Mouse (Mus musculus): ENCODE measurements around the gene Hmgcl. TPM values are rescaled to one million over a fixed set of nuclear protein-coding genes. Genes with fewer than 3 reads are reported as not detected.

The Hmgcl gene
- polyA plus RNA-seq, 1 experiment, result 27.9 TPM

GRCm38 (mm10) chr4:135986943-135987710 lies 40.9 kb downstream of the Hmgcl start, which contains the start of gene Pithd1:
TSS of gene Pithd1 (minus strand) at chr4:135987264.
- Histone ChIP-seq H3K27ac (ENCODE audit: insufficient read depth, low read length) (peak within 1 kb of the TSS; percentile 86), H3K4me1 (ENCODE audit: control insufficient read depth, insufficient read depth, insufficient read length) (no peaks in the 10 kb centered on the region; the same call in 1 of the 2 replicates), H3K27me3 (ENCODE audit: control insufficient read depth, insufficient read depth, low read length) (no peaks in the 10 kb centered on the region), H3K36me3 (ENCODE audit: control insufficient read depth, insufficient read depth, low read length) (peaks cover 13% of the 10 kb centered on the region), H3K4me3 (ENCODE audit: extremely low read depth, insufficient read depth, insufficient read length) (peak within 1 kb of the TSS; percentile 81)
- WGBS, result under 1% methylated on average over 78 of the region's 81 CpGs
- peak; percentile 88 to 91 for DNase-seq (ENCODE audit: low read depth in 1 of 2, low spot score in 2 of 2)
- no peak; the same call in none of the 2 replicates for TF ChIP-seq POLR2A (IDR thresholded peaks at IDR 0.05; ENCODE audit: low read depth, low read length)
- TF ChIP-seq CTCF (IDR thresholded peaks at IDR 0.05; ENCODE audit: extremely low read depth, insufficient read depth, insufficient read length, insufficient replicate concordance), result no peak

GRCm38 (mm10) chr4:135987714-135988113 lies 41.5 kb downstream of the Hmgcl start:
- Histone ChIP-seq H3K36me3 (ENCODE audit: control insufficient read depth, insufficient read depth, low read length) (peaks cover 13% of the 10 kb centered on the region), H3K27me3 (ENCODE audit: control insufficient read depth, insufficient read depth, low read length) (no peaks in the 10 kb centered on the region), H3K4me1 (ENCODE audit: control insufficient read depth, insufficient read depth, insufficient read length) (no peaks in the 10 kb centered on the region; the same call in 1 of the 2 replicates), H3K27ac (ENCODE audit: insufficient read depth, low read length) (no peak overlapping the region), H3K4me3 (ENCODE audit: extremely low read depth, insufficient read depth, insufficient read length) (peak overlapping the region; percentile 81)
- TF ChIP-seq CTCF (IDR thresholded peaks at IDR 0.05; ENCODE audit: extremely low read depth, insufficient read depth, insufficient read length, insufficient replicate concordance), result no peak
- TF ChIP-seq POLR2A (IDR thresholded peaks at IDR 0.05; ENCODE audit: low read depth, low read length), result no peak
- no peak for DNase-seq (ENCODE audit: low read depth in 1 of 2, low spot score in 2 of 2)
- 83% methylated on average over 9 of the region's 9 CpGs for WGBS

- TF ChIP-seq CTCF (IDR thresholded peaks at IDR 0.05; ENCODE audit: extremely low read depth, insufficient read depth, insufficient read length, insufficient replicate concordance) (no peak), POLR2A (IDR thresholded peaks at IDR 0.05; ENCODE audit: low read depth, low read length) (no peak)
- WGBS, result 94% methylated on average over 6 of the region's 6 CpGs
- no peak for DNase-seq (ENCODE audit: low read depth in 1 of 2, low spot score in 2 of 2)
- Histone ChIP-seq H3K36me3 (ENCODE audit: control insufficient read depth, insufficient read depth, low read length) (no peaks in the 10 kb centered on the region), H3K27me3 (ENCODE audit: control insufficient read depth, insufficient read depth, low read length) (no peaks in the 10 kb centered on the region), H3K27ac (ENCODE audit: insufficient read depth, low read length) (no peak overlapping the region), H3K4me3 (ENCODE audit: extremely low read depth, insufficient read depth, insufficient read length) (no peak overlapping the region), H3K4me1 (ENCODE audit: control insufficient read depth, insufficient read depth, insufficient read length) (no peaks in the 10 kb centered on the region)
Measured at GRCm38 (mm10) chr4:135993941-135994340, 47.7 kb downstream of the Hmgcl start.

GRCm38 (mm10) chr4:135995118-135995517 lies 48.9 kb downstream of the Hmgcl start:
- no peak overlapping the region for H3K27ac ChIP-seq (ENCODE audit: insufficient read depth, low read length)
- TF ChIP-seq CTCF (IDR thresholded peaks at IDR 0.05; ENCODE audit: extremely low read depth, insufficient read depth, insufficient read length, insufficient replicate concordance), result no peak
- TF ChIP-seq POLR2A (IDR thresholded peaks at IDR 0.05; ENCODE audit: low read depth, low read length), result no peak
- DNase-seq (ENCODE audit: low read depth in 1 of 2, low spot score in 2 of 2), result no peak
- 91% methylated on average over 4 of the region's 4 CpGs for WGBS
- no peaks in the 10 kb centered on the region for H3K36me3 ChIP-seq (ENCODE audit: control insufficient read depth, insufficient read depth, low read length)
- no peaks in the 10 kb centered on the region for H3K4me1 ChIP-seq (ENCODE audit: control insufficient read depth, insufficient read depth, insufficient read length)
- no peaks in the 10 kb centered on the region for H3K27me3 ChIP-seq (ENCODE audit: control insufficient read depth, insufficient read depth, low read length)
- no peak overlapping the region for H3K4me3 ChIP-seq (ENCODE audit: extremely low read depth, insufficient read depth, insufficient read length)

GRCm38 (mm10) chr4:136004107-136004675 lies 57.9 kb downstream of the Hmgcl start:
- TF ChIP-seq POLR2A (IDR thresholded peaks at IDR 0.05; ENCODE audit: low read depth, low read length) (no peak), CTCF (IDR thresholded peaks at IDR 0.05; ENCODE audit: extremely low read depth, insufficient read depth, insufficient read length, insufficient replicate concordance) (no peak)
- Histone ChIP-seq H3K4me3 (ENCODE audit: extremely low read depth, insufficient read depth, insufficient read length) (no peak overlapping the region), H3K4me1 (ENCODE audit: control insufficient read depth, insufficient read depth, insufficient read length) (no peaks in the 10 kb centered on the region), H3K36me3 (ENCODE audit: control insufficient read depth, insufficient read depth, low read length) (peaks cover 47% of the 10 kb centered on the region), H3K27me3 (ENCODE audit: control insufficient read depth, insufficient read depth, low read length) (no peaks in the 10 kb centered on the region), H3K27ac (ENCODE audit: insufficient read depth, low read length) (no peak overlapping the region)
- 81% methylated on average over 5 of the region's 5 CpGs for WGBS
- no peak for DNase-seq (ENCODE audit: low read depth in 1 of 2, low spot score in 2 of 2)

GRCm38 (mm10) chr4:136004921-136005320 lies 58.7 kb downstream of the Hmgcl start:
- Histone ChIP-seq H3K27me3 (ENCODE audit: control insufficient read depth, insufficient read depth, low read length) (no peaks in the 10 kb centered on the region), H3K4me3 (ENCODE audit: extremely low read depth, insufficient read depth, insufficient read length) (no peak overlapping the region), H3K4me1 (ENCODE audit: control insufficient read depth, insufficient read depth, insufficient read length) (no peaks in the 10 kb centered on the region), H3K36me3 (ENCODE audit: control insufficient read depth, insufficient read depth, low read length) (peaks cover 52% of the 10 kb centered on the region), H3K27ac (ENCODE audit: insufficient read depth, low read length) (no peak overlapping the region)
- DNase-seq (ENCODE audit: low read depth in 1 of 2, low spot score in 2 of 2), result no peak
- TF ChIP-seq CTCF (IDR thresholded peaks at IDR 0.05; ENCODE audit: extremely low read depth, insufficient read depth, insufficient read length, insufficient replicate concordance) (no peak), POLR2A (IDR thresholded peaks at IDR 0.05; ENCODE audit: low read depth, low read length) (no peak)
- 97% methylated on average over 2 of the region's 2 CpGs for WGBS

- 58% methylated on average over 3 of the region's 3 CpGs for WGBS
- no peak overlapping the region for H3K27ac ChIP-seq (ENCODE audit: insufficient read depth, low read length)
Measured at GRCm38 (mm10) chr4:136006821-136007220, 60.6 kb downstream of the Hmgcl start.

More at GRCm38 (mm10) chr4:136006821-136007220, 60.6 kb downstream of the Hmgcl start:
- H3K4me1 ChIP-seq (ENCODE audit: control insufficient read depth, insufficient read depth, insufficient read length), result no peaks in the 10 kb centered on the region
- TF ChIP-seq CTCF (IDR thresholded peaks at IDR 0.05; ENCODE audit: extremely low read depth, insufficient read depth, insufficient read length, insufficient replicate concordance) (no peak), POLR2A (IDR thresholded peaks at IDR 0.05; ENCODE audit: low read depth, low read length) (no peak)
- peaks cover 68% of the 10 kb centered on the region for H3K36me3 ChIP-seq (ENCODE audit: control insufficient read depth, insufficient read depth, low read length)
- no peak for DNase-seq (ENCODE audit: low read depth in 1 of 2, low spot score in 2 of 2)
- H3K4me3 ChIP-seq (ENCODE audit: extremely low read depth, insufficient read depth, insufficient read length), result no peak overlapping the region
- no peaks in the 10 kb centered on the region for H3K27me3 ChIP-seq (ENCODE audit: control insufficient read depth, insufficient read depth, low read length)
